Mouse (Mus musculus) MEL (cell line): ENCODE measurements at regions not wholly inside any gene's neighbourhood (a gene's known extent, or its start where the extent isn't known, plus 50 kb on each side); places are given as distances from the start of the nearest gene placed in this dataset.

Experiments used
- POLR2A ChIP-seq, 2 experiments: IDR thresholded peaks; 2 replicates each; pipeline ENCODE4 v1.6.1; 2011 to 2012; ENCODE audit warnings: low read length in 2 of 2, mild to moderate bottlenecking in 2 of 2, control low read depth in 1 of 2, improper control_type of control experiment in 1 of 2, low read depth in 1 of 2, moderate library complexity in 1 of 2; ENCODE audit not compliant: control insufficient read depth in 1 of 2, insufficient read depth in 1 of 2, poor library complexity in 1 of 2
- RAD21 ChIP-seq: IDR thresholded peaks from 2 replicates; pipeline ENCODE4 v1.6.1; 2011; ENCODE audit warnings: mild to moderate bottlenecking, low read depth, low read length, improper control_type of control experiment

DNA sequence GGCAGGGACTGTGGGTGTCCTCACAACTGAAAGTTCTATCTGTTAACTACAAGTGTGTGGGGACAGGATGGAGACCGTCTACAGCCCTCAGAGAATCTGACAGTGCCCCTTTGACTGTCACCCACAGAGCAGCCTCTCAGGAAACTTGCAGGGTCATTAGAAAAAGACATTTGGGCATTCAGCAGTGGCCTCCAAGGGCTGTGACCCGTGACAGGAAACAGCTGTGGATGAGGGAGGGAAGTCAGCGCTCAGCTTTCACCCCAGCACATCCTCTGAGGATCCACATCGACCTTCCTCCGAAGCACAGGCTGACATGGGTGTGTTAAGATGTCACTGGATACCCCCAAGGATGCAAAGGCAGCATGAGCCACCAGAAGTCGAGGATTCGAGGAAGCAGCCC, 106.3 kb upstream of the Sulf2 start:
- no peak for TF ChIP-seq RAD21
- no peak for TF ChIP-seq POLR2A (IDR thresholded peaks at IDR 0.05; ENCODE audit: control insufficient read depth in 1 of 2, insufficient read depth in 1 of 2, low read depth in 1 of 2, low read length in 2 of 2, poor library complexity in 1 of 2)
